Mouse (Mus musculus): ENCODE data around the gene Tex33. TPM values are rescaled to one million over a fixed set of nuclear protein-coding genes. Genes with fewer than 3 reads are reported as not detected.

The Tex33 gene
- total RNA-seq, 2 experiments from 2014 or later, result not detected

DNA sequence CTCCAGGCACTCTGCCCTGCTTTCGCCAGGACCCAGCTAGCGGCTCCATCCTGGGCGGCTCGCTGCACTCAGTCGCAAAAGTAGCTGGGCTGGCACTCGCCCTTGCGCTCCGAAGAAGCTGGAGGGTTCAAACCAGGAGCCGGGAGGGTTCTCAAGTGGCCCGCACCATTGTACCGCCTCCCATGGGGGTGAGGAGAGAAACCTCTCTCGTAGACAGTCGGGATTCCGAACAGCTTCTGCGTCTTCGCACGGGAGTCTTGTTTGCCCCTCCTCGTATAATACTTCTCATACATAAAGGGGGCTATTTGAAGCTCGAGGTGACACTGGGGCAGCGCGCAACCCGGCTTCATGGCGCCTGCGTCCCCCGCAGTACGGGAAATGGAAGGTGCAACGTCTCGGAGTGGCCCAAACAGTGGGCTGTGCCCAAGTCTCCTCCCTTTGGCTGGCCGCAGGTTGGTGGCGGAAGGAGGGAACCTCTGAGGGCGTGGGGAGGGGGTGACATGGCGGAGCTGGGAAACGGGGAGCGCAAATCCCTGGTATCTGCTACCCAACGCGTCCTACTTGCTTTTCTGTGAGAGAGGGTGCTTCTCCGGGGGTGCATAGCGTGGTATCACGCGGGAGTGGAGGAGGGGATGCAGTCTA lies 10.7 kb upstream of the Tex33 start, which contains the start of gene Mpst:
TSS of gene Mpst (plus strand) at position 124 of the 642 bp plus-strand sequence.
- H3K4me3 ChIP-seq, result peak within 1 kb of the TSS; percentile 76
- intact Hi-C loops (cut with DNase I), result loop anchor here (10.0 kb wide), 1 partner anchor 432 kb away; the partner anchor contains the start of gene Eif3d
- TF ChIP-seq CTCF (IDR thresholded peaks at IDR 0.05), result no peak
- peak within 1 kb of the TSS; percentile 99 for H3K27ac ChIP-seq
- DNase-seq, result peak; percentile 95

DNA sequence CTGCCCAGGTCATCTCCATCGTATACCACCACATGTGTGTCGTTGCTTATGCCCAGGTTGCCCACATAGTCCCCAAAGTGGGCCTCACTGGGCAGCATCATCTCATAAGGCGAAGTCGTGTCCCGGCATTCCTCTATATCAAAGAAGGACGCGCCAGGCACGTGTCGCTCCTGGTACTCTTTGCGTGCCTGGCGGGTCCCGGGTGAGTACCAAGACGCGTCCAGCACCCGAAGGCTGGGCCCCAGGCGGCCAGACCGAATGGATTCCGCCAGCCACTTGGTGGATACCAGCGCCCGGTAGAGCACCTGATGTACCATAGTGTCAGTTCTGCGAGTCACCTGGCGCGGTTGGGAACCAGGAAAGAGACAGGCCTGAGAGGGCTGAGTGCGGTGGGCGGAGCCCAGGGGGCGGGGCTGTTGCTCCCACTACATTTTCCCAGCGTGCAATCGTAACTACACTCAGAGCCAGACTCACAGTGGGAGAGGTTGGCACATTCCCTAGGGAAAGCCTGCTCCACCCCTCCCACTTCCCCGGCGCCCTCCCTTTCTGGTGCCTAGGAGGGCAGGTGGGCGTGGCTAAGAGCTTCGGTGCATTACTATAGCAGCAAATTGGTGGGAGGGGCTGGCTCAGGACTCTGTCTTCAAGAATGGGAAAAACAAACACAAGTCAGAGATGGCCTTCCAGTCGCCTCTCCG lies 10.0 kb upstream of the Tex33 start, which contains the start of gene Tst:
TSS of gene Tst (minus strand) at position 391 of the 695 bp plus-strand sequence.
- DNase-seq, result peak; percentile 91
- no peak for TF ChIP-seq CTCF (IDR thresholded peaks at IDR 0.05)
- intact Hi-C loops (cut with DNase I), result loop anchor here (10.0 kb wide), 1 partner anchor 431 kb away; the partner anchor contains the start of gene Eif3d

DNA sequence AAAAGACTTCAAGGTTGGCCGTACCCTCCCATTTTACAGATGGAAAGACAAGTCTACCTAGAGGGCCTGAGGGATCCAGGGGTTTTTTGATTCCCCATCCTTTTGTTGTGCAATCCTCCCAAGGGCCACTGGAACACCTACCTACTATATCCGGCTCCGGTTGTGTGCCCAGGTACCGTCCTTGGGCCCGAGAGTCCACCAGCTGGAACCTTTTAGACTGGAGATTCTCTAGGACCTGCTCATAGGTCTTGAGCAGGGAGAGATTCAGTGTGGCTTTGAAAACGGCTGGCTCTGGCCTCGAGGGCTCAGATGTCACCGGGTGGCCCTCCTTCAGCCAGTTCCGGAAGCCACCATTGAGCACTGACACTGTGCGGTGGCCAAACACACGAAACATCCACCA lies 9.4 kb upstream of the Tex33 start:
- DNase-seq, result no peak
- no peak for TF ChIP-seq CTCF (IDR thresholded peaks at IDR 0.05)
- H3K27ac ChIP-seq, result peak overlapping the region; percentile 99
- H3K4me3 ChIP-seq, result peak overlapping the region; percentile 76
- intact Hi-C loops (cut with DNase I), result loop anchor here (10.0 kb wide), 1 partner anchor 430 kb away; the partner anchor contains the start of gene Eif3d

More for the DNA sequence above, 10.0 kb upstream of the Tex33 start, which contains the start of gene Tst:
- peak within 1 kb of the TSS; percentile 76 for H3K4me3 ChIP-seq
- H3K27ac ChIP-seq, result peak within 1 kb of the TSS; percentile 99

DNA sequence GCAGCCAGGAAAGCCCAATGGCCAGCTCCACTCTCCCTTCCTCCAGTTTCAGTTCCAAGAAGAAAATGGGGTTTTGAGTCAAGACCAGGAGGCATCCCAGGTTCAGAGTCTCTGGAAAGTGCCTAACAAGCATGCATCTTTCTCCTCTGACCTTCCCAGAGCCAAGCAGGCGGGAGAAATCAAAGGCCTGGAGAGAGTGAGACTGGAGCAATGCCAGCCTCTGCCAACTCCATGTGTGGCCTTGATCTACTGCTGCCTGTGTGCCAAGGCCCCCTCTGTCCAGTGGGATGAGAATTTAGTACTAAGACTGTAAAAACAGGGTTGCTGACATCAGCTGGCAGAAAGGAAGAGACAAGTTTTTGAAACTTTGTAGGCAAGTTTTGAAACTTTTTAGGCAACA lies 8.2 kb upstream of the Tex33 start:
- Histone ChIP-seq H3K27ac (peak overlapping the region; percentile 83), H3K4me3 (peak overlapping the region; percentile 21)
- peak; percentile 64 for DNase-seq
- intact Hi-C loops (cut with DNase I), result loop anchor here (5.0 to 10.0 kb wide), 2 partner anchors 162 to 429 kb away; partner anchors contain the start of genes Eif3d and Ncf4
- no peak for TF ChIP-seq CTCF (IDR thresholded peaks at IDR 0.05)

DNA sequence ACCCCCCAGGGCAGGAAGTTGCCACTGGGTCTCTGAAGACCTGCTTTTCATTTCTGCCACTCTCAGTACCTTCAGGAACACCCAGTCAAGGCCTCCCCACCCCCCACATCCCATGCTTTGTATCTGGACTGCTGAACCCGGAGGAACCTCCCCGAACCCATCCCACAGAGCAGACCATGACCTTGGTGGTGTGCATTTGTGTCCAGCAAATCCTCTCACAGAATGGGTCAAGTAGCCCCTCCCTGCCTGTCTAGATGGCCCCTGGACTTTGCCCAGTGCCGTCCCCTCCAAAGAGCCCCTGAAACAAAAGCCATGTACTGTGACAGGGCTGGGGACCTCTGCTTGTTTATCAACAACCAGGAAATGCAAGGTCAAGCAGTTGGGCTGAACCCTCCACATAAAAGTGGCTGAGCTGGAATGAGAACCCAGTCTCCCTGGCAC lies 7.6 kb upstream of the Tex33 start:
- H3K27ac ChIP-seq, result peak overlapping the region; percentile 83
- intact Hi-C loops (cut with DNase I), result loop anchor here (5.0 to 10.0 kb wide), 2 partner anchors 161 to 429 kb away; partner anchors contain the start of genes Eif3d and Ncf4
- TF ChIP-seq CTCF (IDR thresholded peaks at IDR 0.05), result no peak
- H3K4me3 ChIP-seq, result peak overlapping the region; percentile 21
- DNase-seq, result no peak

DNA sequence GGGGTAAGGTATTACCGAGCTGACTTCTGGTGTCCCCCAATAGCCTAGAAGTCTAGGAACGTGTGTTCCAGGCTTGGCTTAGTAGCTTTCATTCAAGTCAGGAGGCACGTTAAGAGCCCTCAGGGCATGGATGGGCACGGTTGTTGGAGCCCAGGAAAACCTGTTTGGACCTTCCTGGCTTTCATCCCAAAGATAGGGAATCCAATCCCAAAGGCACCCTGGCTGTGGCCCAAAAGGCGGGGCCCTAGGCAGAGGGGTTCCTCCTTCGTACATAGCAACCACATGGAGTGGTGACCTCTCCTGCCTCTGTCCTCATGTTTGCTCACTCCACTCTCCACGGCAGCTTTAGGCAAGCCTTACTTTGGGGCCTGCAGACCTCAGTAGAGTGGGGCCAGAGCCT lies 6.7 kb upstream of the Tex33 start:
- H3K27ac ChIP-seq, result peak overlapping the region; percentile 83
- intact Hi-C loops (cut with DNase I), result loop anchor here (5.0 to 10.0 kb wide), 2 partner anchors 160 to 428 kb away; partner anchors contain the start of genes Eif3d and Ncf4
- no peak overlapping the region for H3K4me3 ChIP-seq
- no peak for TF ChIP-seq CTCF (IDR thresholded peaks at IDR 0.05)
- DNase-seq, result peak; percentile 48

DNA sequence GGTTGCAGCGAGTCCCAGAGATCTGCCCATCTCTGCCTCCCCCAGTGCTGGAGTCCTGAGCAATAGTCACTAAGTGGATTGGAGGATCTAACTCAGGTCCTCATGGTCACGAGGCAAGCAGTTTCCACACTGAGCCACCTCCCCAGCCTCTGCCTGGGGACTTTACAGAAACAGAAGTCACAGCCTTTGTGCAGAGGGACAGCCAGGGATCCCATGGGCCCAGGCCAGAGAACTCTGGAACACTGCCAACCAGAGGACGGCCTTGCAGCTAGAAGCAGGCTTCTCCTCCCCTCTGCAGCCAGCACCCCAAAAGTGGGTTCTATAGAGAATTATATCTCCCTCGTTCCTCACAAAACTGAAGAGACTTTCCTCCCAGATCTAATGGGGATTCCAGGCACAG lies 6.2 kb upstream of the Tex33 start:
- Histone ChIP-seq H3K4me3 (peak overlapping the region; percentile 13; the same call in 1 of the 2 replicates), H3K27ac (peak overlapping the region; percentile 83)
- intact Hi-C loops (cut with DNase I), result loop anchor here (5.0 to 10.0 kb wide), 2 partner anchors 160 to 427 kb away; partner anchors contain the start of genes Eif3d and Ncf4
- DNase-seq, result peak; percentile 85
- no peak for TF ChIP-seq CTCF (IDR thresholded peaks at IDR 0.05)

DNA sequence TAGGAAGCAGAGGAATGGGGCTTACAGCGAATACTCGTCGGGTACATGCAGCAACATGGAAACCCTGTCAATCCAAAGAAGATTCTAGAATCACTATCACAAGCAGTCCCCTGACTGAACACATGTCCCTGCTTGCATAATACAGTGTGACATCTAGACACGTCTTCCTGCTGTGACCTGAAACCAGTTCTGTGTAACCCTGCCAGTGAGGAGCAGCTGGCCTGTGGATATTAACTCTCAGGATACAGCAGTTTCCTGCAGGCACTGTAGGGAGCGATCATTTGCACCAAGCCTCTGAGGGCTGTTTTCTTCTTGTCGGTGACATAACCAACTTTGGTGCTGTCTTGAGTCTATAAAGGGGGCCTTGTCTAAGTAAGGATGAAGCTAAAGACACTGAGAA lies 5.6 kb upstream of the Tex33 start:
- intact Hi-C loops (cut with DNase I), result loop anchor here (5.0 to 10.0 kb wide), 2 partner anchors 159 to 427 kb away; partner anchors contain the start of genes Eif3d and Ncf4
- H3K4me3 ChIP-seq, result 0 out of 2 replicates have a peak overlapping the region, but pooled peaks have one; percentile 13
- 0 out of 2 replicates have a peak, but pooled peaks have one; percentile 2 for TF ChIP-seq CTCF (IDR thresholded peaks at IDR 0.05)
- peak; percentile 62 for DNase-seq
- peak overlapping the region; percentile 83 for H3K27ac ChIP-seq

DNA sequence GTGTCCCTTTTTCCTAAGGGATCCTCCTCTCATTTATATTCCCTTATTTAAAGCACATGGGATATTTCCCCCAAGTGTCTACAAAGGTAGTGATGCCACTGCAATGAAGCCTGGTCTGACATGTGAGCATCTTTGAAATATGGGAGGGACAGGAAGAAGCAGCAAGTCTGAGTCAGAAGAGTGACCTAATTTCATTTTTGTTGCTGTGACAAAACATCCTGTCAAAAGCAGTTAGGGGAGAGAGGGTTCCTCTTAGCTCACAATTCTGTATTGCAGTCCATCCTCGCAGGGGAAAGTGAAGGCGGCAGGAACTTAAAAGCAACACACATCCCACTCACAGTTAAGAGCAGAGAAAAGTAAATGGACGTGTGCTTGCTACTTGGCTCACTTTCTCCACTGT lies 4.9 kb downstream of the Tex33 start:
- TF ChIP-seq CTCF (IDR thresholded peaks at IDR 0.05), result no peak
- Histone ChIP-seq H3K27ac (no peak overlapping the region), H3K4me3 (no peak overlapping the region)
- DNase-seq, result no peak
- intact Hi-C loops (cut with DNase I), result no loop called here

DNA sequence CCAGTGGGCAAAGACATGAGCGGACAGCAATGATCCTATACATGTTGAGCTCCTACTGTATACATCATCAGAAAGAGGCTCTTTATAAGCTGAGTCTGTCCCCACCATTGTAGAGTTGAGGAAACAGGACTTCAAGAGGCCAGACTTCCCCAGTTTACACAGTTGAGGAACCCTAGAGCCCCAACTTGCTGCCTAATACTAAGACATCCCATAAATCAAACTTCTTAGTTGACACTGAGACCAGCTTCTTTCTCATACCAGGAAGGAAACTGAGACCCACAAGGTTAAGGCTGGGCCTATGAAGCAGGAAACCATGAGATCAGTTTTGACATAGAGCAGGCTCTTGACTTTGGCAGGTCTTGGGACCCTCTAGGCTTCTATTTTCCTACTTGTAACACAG lies 10.1 kb downstream of the Tex33 start:
- Histone ChIP-seq H3K27ac (no peak overlapping the region), H3K4me3 (no peak overlapping the region)
- intact Hi-C loops (cut with DNase I), result no loop called here
- no peak for DNase-seq
- no peak for TF ChIP-seq CTCF (IDR thresholded peaks at IDR 0.05)

DNA sequence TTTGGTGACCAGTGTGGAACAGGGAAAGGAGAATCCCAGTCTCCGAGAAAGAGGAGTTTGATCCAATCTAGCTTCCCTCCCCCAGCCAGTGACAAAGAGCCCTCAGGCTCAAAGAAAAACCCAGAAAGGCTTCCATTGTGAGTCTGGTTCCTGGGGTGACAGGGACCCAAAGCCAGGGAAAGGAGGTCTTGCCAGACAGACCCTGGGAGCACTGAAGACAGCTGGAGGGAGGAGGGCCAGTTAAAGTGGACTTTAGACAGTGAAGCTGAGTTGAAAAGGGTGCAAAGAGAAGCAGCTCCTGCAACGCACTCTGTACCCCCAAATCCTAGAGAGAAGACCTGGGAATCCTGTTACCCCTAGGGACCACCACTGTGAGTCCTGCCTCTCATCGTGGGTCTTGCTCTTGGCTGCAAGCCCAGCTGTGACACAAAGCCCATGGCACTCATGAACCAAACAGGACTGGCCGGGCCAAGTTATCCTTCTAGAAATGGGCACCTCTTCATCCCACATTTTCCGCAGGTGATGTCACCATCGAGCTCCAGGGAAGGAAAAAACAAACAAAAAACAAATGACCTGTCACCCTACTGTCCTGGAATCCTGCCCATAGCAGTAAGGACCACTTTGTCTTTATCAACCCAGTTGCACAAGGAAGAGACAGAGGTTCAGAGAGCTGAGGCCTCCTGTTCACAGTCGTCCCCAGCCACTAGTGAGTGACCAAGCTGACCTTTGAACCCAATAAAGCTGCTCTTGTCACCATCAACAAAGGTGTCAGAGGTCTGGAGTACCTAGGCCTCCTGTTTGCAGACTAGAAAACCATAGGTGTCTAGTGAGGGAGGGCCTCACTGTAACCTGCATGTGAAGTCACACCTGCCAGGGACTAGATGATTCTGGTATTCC lies 11.2 kb downstream of the Tex33 start:
- intact Hi-C loops (cut with DNase I), result no loop called here
- no peak for TF ChIP-seq CTCF (IDR thresholded peaks at IDR 0.05)
- no peak for DNase-seq
- no peak overlapping the region for H3K4me3 ChIP-seq
- H3K27ac ChIP-seq, result no peak overlapping the region
